Mouse (Mus musculus): Measurements from ENCODE around the gene Thbs3.

The Thbs3 gene

DNA sequence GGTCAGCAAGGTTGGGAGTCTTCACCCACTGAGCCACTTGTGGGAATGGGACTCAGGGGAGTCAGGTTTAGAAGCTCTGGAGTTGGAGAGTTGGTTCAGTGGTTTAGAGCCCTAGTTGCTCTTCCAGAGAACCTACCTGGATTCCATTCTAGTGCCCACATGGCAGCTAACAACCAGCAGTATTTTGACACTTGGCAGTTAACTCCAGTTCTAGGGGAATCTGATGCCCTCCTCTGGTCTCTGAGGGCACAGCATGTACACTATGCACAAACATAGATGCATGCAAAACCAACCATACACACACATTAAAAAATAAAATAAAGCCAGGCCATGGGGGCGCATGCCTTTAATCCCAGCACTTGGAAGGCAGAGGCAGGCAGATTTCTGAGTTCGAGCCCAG lies 21.1 kb upstream of the Thbs3 start:
- in situ Hi-C loops (cut with MboI, MseI) = loop anchor here (25.0 kb wide), 1 partner anchor 868 kb away; the partner anchor contains the start of genes 4933434E20Rik, Tpm3 and Ubap2l

DNA sequence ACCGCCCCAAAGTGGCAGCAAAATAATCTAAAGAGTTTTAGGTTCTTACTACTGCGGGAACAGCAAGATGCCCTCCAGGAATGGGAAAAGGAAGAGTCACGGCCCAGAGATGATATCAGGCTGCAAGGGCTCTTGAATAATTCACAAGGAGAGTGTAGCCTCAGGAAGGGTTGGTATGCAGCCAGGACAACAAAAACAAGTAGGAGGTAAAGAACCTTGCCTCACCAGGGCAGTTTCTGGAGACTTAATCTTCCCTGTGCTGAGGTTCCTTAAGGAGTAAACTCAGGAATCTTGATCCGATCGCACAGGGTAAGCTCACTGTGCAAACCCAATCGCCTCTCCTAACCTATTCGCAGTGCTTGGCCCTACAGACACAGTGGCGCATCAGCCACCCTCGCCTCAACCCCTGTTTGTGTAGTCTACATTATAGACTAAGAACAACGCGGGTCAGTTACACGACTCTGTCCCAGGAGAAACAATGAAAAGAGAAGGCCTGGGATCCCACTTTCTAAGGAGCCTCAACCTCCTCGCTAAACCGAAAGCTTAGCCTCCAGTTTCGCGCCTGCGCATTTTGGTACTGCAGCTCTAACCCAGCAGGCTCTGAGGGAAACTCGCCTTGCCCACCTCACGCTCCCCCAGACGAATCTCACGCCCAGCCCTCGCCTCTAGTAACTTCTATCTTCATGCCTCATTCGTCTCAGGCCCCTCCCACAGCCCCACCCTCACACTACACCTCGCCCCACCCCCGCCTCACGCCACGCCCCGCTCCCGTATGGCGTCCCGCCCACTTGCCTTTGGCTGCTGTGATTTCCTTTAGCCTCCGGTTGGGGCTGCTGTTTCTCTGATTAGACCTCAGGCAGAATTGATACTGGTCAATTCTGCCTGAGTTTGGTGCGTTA lies 18.8 kb upstream of the Thbs3 start:
- in situ Hi-C loops (cut with MboI, MseI) = loop anchor here (25.0 kb wide), 1 partner anchor 866 kb away; the partner anchor contains the start of genes 4933434E20Rik, Tpm3 and Ubap2l

DNA sequence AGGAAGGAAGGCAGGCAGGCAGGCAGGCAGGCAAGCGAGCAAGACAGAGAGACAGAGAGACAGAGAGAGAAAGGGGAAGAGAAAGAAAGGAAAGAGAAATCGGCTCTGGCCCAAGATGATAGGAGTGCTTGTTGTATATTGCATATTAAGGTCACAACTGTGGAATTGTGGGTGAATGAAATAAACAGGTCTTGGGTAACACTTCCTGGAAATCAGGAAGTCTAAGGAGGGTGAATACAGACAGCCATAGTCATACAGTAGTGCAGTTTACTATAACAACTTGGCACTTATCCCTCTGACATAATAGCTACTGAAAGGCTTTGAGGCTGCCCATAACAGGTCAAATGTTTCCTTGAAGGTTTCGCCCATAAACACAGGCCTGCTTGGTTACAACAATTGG lies 15.1 kb upstream of the Thbs3 start:
- in situ Hi-C loops (cut with MboI, MseI) = loop anchor here (25.0 kb wide), 1 partner anchor 862 kb away; the partner anchor contains the start of genes 4933434E20Rik, Tpm3 and Ubap2l

DNA sequence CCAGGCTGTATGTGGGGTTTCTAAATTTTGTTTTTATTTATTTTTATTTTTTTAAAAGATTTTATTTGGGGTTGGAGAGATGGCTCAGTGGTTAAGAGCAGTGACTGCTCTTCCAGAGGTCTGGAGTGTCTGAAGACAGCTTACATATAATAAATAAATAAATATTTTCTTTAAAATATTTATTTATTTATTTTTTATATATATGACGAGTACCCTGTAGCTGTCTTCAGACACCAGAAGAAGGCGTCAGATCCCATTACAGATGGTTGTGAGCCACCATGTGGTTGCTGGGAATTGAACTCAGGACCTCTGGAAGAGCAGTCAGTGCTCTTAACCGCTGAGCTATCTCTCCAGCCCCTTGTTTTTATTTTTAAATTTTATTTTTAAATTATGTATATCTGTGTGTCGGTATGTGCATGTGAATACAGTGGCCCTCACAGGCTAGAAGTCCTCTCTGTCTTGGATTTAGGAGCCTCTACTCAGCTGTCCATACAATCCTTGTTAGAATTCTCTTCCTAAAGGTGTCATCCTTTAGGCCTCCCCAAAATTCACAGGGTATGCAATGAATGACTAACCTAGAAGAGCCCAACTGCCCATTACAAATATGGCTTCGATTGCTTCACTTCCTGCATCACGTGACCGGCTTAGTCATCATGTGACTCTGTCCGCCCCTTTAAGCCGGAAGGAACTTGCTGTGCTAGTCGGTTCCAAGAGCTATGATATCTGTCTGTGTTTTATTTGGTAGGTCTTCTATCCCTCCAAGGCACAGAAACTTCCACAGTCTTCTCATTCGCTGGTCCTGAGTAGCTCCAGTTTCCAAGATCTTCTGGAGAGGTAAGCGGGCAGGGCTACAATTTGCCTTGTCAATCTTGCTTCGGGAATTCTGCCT lies 12.5 kb upstream of the Thbs3 start, which contains the start of gene Gba:
TSS of gene Gba (plus strand) at position 676 of the 889 bp plus-strand sequence.
- in situ Hi-C loops (cut with MboI, MseI) = no loop called here

GRCm38 (mm10) chr3:89203142-89203514 lies 11.9 kb upstream of the Thbs3 start:
- in situ Hi-C loops (cut with MboI, MseI) = no loop called here

GRCm38 (mm10) chr3:89206079-89206478 lies 8.9 kb upstream of the Thbs3 start:
- in situ Hi-C loops (cut with MboI, MseI) = loop anchor here (5.0 kb wide), 1 partner anchor 114 kb away; the partner anchor contains the start of gene Rusc1

DNA sequence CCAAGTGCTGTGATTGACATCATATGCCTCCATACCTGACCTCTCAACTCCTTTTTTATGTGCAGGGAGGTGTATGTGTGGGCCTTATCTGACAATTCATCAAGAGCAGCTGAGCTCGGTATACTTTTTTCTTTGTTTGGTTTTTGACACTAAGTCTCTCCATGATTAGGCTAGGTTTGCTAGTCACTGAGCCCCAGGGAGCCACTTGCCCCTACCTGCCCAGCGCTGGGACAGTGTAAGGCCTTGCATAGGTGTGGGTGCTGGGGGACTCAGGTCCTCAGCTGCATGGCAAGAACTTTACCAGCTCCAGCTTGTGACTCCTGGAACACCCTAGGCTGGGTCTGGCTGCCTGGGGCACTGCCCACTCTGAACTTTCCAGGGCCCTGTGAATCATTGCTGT lies 8.3 kb upstream of the Thbs3 start:
- in situ Hi-C loops (cut with MboI, MseI) = loop anchor here (5.0 kb wide), 1 partner anchor 114 kb away; the partner anchor contains the start of gene Rusc1

DNA sequence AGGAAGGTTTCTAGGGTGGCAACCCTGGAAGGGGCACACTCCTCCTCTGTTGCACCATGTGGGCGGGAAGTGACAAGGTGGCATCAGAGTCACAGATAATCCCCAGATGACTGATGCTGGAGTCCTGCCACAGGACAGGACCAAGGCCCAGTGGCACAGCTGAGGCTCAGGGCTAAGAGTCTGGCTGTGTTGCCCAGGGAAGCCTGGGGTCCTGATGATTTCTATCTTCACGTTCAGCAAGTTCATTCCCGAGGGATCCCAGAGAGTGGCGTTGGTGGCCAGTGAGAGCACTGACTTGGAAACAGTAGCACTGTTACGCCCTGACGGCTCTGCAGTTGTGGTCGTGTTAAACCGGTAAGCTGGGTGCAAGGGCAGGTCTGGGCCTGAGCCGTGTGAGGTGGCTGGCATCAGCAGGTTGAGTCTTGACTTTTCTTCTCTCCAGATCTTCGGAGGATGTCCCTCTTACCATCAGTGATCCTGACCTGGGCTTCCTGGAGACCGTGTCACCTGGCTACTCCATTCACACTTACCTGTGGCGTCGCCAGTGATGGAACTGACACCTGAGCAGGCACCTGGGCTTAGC lies 6.8 kb upstream of the Thbs3 start:
- in situ Hi-C loops (cut with MboI, MseI) = loop anchor here (5.0 kb wide), 1 partner anchor 116 kb away; the partner anchor contains the start of gene Rusc1

DNA sequence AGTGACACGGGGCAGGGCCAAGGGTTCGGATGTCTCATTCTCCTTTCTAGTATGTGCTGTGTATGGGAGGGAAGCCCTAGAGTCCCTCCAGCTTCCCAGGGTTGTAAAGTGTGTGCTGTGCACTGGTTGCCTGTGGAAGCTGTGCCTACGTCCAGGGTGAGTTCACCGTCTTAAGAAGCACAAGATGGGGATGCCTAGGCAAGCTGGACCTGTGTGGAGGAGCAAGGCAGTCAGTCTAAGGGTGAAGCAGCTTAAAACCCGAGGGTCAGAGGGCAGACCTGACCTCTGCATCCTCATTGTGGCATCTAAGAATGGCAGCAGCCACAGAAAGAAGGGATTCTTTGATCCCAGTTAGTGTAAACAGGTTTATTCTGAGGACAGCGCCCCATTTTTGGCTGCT lies 6.2 kb upstream of the Thbs3 start:
- in situ Hi-C loops (cut with MboI, MseI) = loop anchor here (5.0 kb wide), 1 partner anchor 116 kb away; the partner anchor contains the start of gene Rusc1

DNA sequence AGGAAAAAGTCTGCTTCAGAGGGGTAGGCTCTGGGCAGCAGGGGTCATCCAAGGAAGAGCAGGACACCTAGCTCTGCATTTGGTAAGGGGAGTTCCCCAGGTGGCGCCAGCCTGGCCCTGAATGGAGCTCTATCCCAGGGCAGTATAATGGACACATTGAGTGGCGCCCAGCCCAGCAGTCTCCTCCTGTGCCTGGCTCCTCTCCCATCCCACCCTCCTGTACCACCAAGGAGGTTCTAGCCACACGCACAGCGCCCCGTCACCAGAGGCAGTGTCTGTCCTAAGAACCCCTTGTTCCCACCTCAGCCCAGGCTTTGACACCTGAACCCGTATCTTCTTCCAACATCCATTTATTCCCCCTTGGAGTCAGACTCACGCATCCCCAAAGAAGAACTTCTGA lies 5.2 kb upstream of the Thbs3 start:
- in situ Hi-C loops (cut with MboI, MseI) = loop anchor here (5.0 kb wide), 1 partner anchor 117 kb away; the partner anchor contains the start of gene Rusc1

DNA sequence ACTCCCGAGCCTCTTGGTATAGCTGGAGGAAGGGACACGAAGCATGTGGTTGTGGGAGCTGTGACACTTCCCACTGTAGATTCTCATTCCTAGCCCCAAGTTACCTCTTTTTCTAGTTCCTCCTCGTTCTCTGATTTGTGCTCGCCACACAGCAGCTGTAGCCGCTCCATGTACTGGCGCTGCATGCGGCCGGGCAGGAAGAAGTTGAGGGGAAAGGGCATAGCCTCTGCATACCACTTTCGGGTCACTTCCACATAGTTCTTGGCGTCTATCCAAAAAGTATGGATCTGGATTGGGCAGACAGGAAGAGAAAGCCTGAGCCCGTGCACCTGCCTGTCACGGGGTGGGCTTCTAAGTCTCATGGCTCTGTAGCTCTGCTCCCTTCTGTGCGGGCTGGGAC lies 4.8 kb upstream of the Thbs3 start:
- in situ Hi-C loops (cut with MboI, MseI) = no loop called here

GRCm38 (mm10) chr3:89210731-89211130 lies 4.2 kb upstream of the Thbs3 start:
- in situ Hi-C loops (cut with MboI, MseI) = no loop called here

DNA sequence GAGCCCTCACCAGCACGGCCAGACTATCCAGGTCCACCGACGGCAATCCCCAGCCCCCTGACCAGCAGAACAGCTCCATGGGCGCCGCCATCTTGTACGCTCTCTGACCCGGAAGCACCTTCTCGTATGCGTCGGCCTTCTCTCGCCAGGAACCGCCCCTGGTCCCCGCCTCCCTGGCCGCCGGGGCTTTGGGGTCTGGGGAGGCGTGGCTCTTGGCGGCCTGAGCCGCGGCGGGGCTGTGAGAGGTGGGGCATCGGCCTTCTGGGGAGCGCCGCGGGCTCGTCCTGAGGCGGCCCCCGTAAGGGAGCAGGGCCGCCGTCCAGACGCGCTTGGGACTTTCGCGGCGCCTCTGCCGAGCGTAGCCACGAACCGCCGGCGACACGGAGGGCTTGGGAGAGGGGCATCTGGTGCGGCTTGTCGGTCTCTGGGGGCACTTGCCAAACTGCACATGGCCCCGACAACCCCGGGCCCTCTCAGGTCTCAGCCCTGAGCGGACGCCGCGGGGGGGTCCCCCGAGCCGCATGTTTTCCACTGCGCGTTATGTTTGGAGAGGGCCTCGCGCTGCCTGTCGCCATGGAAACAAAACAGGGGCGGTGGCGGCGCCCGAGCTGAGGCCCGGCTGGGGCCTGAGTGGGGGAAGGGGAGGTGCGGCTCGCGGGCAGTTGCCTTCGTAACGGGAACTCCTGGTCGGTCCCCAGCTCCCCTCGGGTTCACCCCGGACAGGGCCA lies 1.0 kb upstream of the Thbs3 start:
- in situ Hi-C loops (cut with MboI, MseI) = no loop called here

DNA sequence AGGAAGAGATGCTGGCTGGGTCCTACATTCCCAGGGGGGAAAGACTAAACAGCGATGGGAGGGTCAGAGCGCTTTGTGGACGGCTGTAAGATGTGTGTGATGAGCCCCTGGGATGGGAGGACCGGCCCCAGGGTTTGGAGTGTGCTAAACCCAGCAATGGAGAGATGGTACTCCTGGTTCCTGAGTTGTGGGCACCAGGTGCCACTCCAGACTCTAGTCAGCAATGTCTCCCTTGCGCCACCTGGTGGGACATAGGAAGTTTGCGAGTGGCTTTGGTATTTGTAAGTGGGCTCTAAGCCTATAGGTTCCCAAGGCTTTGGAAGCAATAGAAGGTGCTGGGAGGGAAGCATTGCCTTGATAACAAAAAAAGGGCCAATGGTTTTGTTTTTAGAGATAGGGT lies 873 bp downstream of the Thbs3 start:
- in situ Hi-C loops (cut with MboI, MseI) = loop anchor here (5.0 kb wide), 1 partner anchor 99 kb away; no protein-coding TSS in a partner anchor

DNA sequence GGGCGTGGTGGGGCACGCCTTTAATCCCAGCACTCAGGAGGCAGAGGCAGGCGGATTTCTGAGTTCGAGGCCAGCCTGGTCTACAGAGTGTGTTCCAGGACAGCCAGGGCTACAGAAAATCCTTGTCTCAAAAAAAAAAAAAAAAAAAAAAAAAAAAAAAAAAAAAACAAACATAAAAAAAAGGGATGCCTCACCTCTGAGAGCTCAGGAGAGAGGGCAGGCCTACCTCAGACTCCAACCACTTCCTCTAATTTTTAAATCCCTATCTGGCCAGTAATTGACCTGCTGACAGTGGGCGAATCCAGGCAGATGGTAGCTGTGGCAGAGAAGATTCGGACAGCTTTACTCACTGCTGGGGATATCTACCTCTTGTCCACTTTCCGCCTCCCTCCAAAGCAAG lies 1.4 kb downstream of the Thbs3 start:
- in situ Hi-C loops (cut with MboI, MseI) = loop anchor here (5.0 kb wide), 1 partner anchor 99 kb away; no protein-coding TSS in a partner anchor

GRCm38 (mm10) chr3:89218271-89218670 lies 3.3 kb downstream of the Thbs3 start:
- in situ Hi-C loops (cut with MboI, MseI) = loop anchor here (5.0 kb wide), 1 partner anchor 101 kb away; no protein-coding TSS in a partner anchor

DNA sequence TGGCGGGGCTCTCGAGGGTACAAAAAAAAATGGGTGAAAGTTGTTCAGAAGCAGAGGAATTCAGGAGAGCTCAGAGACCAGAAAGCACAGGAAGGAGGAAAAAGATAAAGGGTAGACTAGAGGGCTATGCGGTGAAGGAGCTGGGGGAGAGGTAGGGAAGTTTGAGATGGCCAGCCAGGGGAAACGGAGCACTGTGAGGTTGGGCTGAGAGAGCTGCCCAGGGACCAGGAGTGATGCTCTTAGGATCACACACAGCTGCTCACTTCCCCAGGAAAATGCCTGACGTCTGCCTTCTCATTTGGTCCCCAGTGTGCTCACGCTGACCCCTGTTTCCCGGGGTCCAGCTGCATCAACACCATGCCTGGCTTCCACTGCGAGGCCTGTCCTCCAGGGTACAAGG lies 4.6 kb downstream of the Thbs3 start:
- in situ Hi-C loops (cut with MboI, MseI) = loop anchor here (5.0 kb wide), 1 partner anchor 102 kb away; no protein-coding TSS in a partner anchor

DNA sequence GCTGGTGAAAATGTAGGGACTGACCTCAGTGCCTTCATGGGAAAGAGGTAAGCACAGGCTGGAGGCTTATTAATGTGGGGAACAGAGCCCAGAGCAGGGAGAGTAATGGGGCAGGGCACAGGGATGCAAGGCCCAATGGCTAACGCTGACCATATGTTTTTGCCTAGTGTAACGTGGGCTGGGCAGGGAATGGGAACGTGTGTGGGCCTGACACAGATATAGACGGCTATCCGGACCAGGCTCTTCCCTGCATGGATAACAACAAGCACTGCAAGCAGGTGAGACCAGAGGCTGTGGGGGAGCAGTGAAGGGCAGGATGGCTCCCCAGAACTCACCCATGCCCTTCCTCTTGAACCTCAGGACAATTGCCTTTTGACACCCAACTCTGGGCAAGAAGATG lies 6.2 kb downstream of the Thbs3 start:
- in situ Hi-C loops (cut with MboI, MseI) = no loop called here

GRCm38 (mm10) chr3:89224796-89225195 lies 9.8 kb downstream of the Thbs3 start:
- in situ Hi-C loops (cut with MboI, MseI) = no loop called here

GRCm38 (mm10) chr3:89225321-89225815 lies 10.4 kb downstream of the Thbs3 start:
- in situ Hi-C loops (cut with MboI, MseI) = no loop called here
